Mouse (Mus musculus): ENCODE results near the gene Bbof1. TPM values are rescaled to one million over a fixed set of nuclear protein-coding genes. Genes with fewer than 3 reads are reported as not detected.

Bbof1 gene
- polyA plus RNA-seq, 1 experiment = 1.6 TPM

DNA sequence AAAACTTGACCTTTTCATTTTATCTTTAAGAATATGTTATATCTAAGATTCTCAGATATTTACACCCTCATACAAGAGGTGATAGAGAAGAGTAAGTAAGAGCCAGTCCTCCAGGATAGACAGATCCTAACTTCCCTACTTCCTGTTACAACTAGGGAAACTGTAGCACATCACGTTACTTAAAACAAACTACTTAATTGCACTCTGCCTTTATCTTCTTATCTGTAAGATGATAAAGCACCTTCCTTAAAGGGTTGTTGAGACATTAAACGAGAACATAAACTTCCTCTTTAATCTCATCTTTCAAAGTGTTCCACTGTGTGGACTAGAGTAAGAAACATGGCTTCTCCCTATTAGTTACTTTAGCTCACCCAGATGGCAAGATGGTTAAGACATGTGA, 29.8 kb downstream of the Bbof1 start:
- no peak for TF ChIP-seq GATA1 (IDR thresholded peaks at IDR 0.05; ENCODE audit: low read length)

DNA sequence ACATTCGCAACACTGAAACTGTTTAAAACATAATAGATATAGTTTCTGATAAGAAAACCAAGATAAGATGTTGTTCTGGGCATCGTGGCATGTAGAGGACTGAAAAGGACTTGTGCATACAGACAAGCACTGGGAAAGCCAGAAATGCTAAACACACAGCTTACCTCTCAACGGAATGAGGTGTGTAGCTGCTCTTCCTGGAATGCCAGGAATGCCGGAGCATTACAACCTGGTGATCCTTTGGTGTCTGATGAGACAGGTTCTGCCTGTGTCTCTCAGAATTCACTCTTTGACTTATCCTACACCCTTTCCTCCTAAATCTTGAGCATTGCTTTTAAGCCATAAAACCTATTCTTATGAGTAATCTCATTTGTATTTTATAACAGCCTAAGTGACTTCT, 33.7 kb downstream of the Bbof1 start:
- no peak for TF ChIP-seq GATA1 (IDR thresholded peaks at IDR 0.05; ENCODE audit: low read length)

GRCm38 (mm10) chr12:84447386-84447785, 38.5 kb downstream of the Bbof1 start:
- no peak for TF ChIP-seq GATA1 (IDR thresholded peaks at IDR 0.05; ENCODE audit: low read length)

DNA sequence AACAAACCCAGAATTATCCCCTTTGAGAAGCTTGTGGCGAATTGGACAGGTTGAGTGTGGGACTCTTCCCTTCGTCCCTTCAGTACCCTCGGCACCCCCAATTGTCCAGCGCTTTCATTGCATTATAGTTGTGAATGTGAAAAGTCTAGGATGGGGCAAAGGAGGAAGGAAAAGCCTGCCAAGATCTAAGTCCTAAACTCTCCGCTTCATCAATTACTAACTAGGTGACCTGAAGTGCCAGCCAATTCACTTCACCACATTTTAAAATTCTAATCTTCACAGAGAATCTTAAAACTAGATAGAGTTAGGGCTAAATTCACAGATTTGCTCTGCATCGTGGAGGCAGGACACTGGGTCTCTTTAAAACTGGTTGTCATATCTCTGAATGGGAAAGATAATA, 39.3 kb downstream of the Bbof1 start:
- no peak for TF ChIP-seq GATA1 (IDR thresholded peaks at IDR 0.05; ENCODE audit: low read length)

DNA sequence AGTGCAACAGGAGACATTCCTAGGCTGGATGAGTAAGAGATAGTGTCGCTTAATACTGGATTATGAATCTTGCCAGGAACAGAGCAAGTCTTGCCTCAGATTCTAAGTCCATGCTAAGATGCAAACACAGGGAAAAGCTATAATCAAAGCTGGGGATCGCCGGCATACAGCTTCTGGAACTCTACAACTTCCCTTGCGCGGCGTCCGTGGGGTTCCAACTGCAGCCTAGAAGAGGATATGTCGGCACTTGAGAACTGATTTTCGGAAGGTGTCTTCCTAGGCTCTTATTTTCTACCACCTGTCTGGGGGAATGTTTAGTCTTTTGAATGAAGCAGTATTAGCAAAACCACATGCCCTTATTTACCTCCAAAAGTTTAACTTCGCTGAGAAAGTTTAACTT, 41.0 kb downstream of the Bbof1 start:
- no peak for TF ChIP-seq GATA1 (IDR thresholded peaks at IDR 0.05; ENCODE audit: low read length)

DNA sequence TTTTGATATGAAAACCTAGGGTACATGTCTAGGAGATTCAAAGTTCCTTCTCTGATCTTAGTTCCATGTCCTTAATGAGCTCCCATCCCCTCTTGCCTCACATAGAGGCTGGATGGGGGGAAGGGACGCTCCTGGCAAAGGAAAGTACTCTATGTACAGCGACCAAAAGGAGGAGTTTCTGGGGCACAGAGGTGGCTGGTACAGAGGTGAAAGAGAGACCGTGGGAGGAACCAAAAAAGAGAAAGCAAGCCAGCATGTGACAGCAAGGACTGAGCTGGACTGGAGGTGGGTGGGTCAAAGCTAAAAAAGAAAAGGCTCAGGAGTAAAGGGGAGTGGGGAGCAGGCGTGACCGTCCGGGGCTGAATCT, 41.5 kb downstream of the Bbof1 start:
- TF ChIP-seq GATA1 (IDR thresholded peaks at IDR 0.05; ENCODE audit: low read length) = no peak

DNA sequence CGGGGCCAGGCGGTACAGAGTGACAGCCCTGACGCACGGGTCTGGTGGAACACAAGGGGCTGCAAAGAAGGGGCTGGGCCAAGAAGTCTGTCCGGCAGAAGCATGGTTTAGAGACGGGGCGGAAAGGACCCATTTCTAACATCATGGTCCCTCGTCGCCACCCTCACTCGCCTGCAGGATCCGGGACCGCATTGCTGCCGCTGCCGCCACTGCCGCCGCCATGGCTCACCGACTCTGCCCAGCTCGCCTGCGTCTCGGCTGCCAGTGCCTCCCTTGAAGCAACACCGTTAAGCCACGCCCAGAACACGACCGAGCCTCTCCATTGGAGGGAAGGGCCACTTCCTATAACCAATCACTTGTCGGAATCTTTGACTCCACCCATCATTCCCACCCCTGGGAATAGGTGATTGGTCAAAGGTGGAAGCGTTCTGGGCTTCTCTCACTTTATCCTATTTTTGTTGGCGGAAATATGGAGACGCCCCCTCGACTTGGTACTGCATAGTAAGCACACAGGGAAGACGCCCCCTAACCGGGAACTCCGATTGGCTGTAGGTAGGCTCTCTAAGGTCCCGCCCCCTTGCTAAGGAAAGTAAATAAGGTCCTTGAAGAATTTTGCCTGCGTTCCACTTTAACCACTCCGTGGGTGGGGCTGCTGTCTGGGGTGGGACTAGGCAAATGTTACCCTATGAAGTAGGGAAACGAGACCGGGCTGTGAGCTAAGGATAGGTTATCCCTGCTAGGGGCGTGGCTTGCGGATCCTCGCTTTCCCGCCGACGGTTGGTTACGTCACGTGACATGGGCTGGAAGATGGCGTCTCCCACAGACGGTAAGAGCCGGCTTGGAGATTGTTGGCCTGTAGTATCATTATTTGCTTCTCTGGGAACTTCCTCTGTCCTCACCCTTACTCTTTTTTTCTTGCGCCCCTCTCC, 42.1 kb downstream of the Bbof1 start, which contains the start of the genes Aldh6a1 and Lin52:
TSS of gene Aldh6a1 (minus strand) at position 287 of the 929 bp plus-strand sequence.
TSS of gene Lin52 (plus strand) at position 705 of the 929 bp plus-strand sequence.
- no peak for TF ChIP-seq GATA1 (IDR thresholded peaks at IDR 0.05; ENCODE audit: low read length)

GRCm38 (mm10) chr12:84451801-84452200, 42.9 kb downstream of the Bbof1 start:
- TF ChIP-seq GATA1 (IDR thresholded peaks at IDR 0.05; ENCODE audit: low read length) = no peak

DNA sequence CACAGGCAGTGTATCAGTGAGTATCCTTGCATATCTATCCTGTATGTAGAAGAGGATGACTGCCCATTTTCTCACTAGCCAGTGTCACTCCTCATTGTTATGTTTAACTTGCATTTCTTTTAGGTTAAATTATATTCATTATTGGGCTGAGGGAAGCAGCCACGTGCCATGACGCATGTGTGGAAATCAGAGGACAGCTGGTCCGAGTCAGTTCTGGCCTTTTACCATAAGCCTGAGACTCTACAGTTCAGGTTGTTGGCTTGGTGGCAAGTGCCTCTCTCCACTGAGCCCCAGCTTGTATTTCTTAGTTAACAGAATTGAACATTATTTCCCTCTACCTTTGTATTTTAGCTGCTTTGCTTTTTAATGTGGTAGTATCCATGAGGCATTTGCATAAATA, 48.0 kb downstream of the Bbof1 start:
- TF ChIP-seq GATA1 (IDR thresholded peaks at IDR 0.05; ENCODE audit: low read length) = no peak

GRCm38 (mm10) chr12:84459845-84460244, 51.0 kb downstream of the Bbof1 start:
- TF ChIP-seq GATA1 (IDR thresholded peaks at IDR 0.05; ENCODE audit: low read length) = no peak

DNA sequence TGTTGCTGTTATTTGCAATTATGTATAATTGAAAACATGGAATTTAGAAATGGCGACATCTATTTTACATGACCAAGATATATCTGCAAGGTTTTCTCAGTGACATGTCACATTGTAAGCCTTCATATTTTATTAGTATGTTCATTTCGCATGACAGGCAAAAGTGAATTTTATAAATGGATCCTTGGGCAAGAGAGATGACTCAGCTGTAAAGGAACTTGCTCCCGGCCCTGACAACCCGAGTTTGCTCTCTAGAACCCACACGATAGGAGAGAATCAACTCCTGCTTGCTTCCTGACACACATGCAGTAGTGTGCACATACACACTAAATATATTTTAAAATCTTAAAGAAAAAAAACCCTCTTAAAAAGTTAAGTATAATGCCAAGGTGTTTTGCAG, 52.5 kb downstream of the Bbof1 start:
- TF ChIP-seq GATA1 (IDR thresholded peaks at IDR 0.05; ENCODE audit: low read length) = no peak

- no peak for TF ChIP-seq GATA1 (IDR thresholded peaks at IDR 0.05; ENCODE audit: low read length)
Observed at GRCm38 (mm10) chr12:84462856-84463255, 54.0 kb downstream of the Bbof1 start.

DNA sequence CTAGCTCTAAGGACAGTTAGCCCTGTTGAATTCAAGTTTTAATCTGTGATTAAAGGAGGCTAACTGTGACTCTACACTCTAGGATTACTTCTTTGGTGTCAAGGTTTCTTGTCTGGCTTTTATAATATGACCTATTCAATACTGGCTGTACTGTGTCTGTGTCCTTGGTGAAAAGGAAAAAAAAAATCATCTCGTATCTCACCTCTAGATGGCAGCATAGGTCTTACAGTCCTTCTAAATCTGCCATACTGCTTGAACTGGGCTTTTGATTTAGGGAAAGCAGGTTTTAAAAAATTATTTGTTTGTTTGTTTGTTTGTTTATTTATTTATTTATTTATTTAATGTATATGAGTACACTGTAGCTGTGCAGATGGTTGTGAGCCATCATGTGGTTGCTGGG, 59.8 kb downstream of the Bbof1 start:
- TF ChIP-seq GATA1 (IDR thresholded peaks at IDR 0.05; ENCODE audit: low read length) = no peak

GRCm38 (mm10) chr12:84478937-84479336, 70.1 kb downstream of the Bbof1 start:
- no peak for TF ChIP-seq GATA1 (IDR thresholded peaks at IDR 0.05; ENCODE audit: low read length)

GRCm38 (mm10) chr12:84481251-84481650, 72.4 kb downstream of the Bbof1 start:
- TF ChIP-seq GATA1 (IDR thresholded peaks at IDR 0.05; ENCODE audit: low read length) = no peak

DNA sequence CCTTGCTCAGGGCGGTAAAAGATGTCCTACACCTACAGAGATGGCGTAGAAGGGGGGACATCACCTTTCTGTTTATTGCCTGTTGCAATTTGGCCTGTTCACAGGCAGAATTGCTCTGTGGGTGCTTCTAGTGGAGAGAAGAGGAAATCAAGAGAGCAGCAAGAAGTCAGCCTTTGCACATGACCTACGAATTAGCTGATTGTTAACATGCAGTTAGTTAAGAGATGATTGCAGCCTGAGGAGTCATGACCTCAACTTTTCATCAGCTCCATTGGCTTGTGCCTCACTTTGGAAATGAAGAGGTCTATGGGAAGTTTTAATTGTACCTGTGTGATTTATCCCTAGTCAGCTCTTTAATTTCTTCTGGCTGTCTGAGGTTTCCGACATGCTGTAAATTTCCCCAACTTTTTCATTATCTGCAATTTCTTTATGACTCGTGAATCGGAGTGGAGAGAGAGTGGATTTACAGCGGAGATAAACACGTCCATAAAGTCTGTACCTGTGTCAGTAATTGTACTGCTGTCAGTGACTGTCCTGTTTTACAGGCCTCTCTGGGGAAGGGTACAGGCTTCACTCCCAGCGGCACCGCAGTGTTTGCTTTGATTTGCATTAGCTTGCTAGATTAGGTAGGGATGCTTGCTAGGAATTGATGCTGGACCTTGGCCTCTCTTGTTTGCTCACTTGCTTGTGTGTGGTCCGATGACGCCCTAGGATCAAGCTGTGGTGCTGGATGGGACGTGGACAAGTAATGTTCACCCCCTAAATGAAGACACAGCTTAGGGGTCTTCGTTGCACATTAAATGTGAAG, 74.1 kb downstream of the Bbof1 start:
- TF ChIP-seq GATA1 (IDR thresholded peaks at IDR 0.05; ENCODE audit: low read length) = no peak

All from G1E-ER4 (cell line).